Mouse (Mus musculus): ENCODE data around the gene Tbck. TPM values are rescaled to one million over a fixed set of nuclear protein-coding genes. Genes with fewer than 3 reads are reported as not detected.
A peak's percentile ranks its signal among the peaks of the same experiment; 100 is the strongest.

Gene Tbck
- polyA plus RNA-seq, 1 experiment from 2014 or later, result 14.5 TPM

GRCm38 (mm10) chr3:132876933-132877676 lies 193.2 kb downstream of the Tbck start:
- 51% methylated on average over 10 of the region's 10 CpGs for WGBS

GRCm38 (mm10) chr3:132880361-132880760 lies 196.4 kb downstream of the Tbck start:
- Histone ChIP-seq H3K27ac (ENCODE audit: low read length) (no peak overlapping the region), H3K4me3 (ENCODE audit: low read length) (no peak overlapping the region), H3K4me2 (ENCODE audit: low read depth, low read length) (no peak overlapping the region), H3K27me3 (ENCODE audit: control insufficient read depth, insufficient read depth, low read length) (no peaks in the 10 kb centered on the region), H3K36me3 (ENCODE audit: control insufficient read depth, insufficient read depth) (no peaks in the 10 kb centered on the region), H3K9me3 (replicated peaks; ENCODE audit: control insufficient read depth, low read length) (no peaks in the 10 kb centered on the region), H3K4me1 (ENCODE audit: control insufficient read depth, insufficient read depth, low read length) (peaks cover 10% of the 10 kb centered on the region), H3K9ac (ENCODE audit: low read length) (no peak overlapping the region)
- no peak for ATAC-seq (replicated peaks; ENCODE audit: extremely low read depth, insufficient read depth, low FRiP score)
- WGBS, result 75% methylated on average over 3 of the region's 3 CpGs

More at GRCm38 (mm10) chr3:132876933-132877676, 193.2 kb downstream of the Tbck start:
- no peaks in the 10 kb centered on the region for H3K36me3 ChIP-seq (ENCODE audit: control insufficient read depth, insufficient read depth)
- H3K27me3 ChIP-seq (ENCODE audit: control insufficient read depth, insufficient read depth, low read length), result no peaks in the 10 kb centered on the region
- no peak overlapping the region for H3K27ac ChIP-seq (ENCODE audit: low read length)
- ATAC-seq (replicated peaks; ENCODE audit: extremely low read depth, insufficient read depth, low FRiP score), result no peak
- no peak overlapping the region for H3K4me2 ChIP-seq (ENCODE audit: low read depth, low read length)
- peaks cover 10% of the 10 kb centered on the region for H3K4me1 ChIP-seq (ENCODE audit: control insufficient read depth, insufficient read depth, low read length)
- H3K9ac ChIP-seq (ENCODE audit: low read length), result peak overlapping the region; percentile 20; the same call in 1 of the 2 replicates
- H3K4me3 ChIP-seq (ENCODE audit: low read length), result no peak overlapping the region
- no peaks in the 10 kb centered on the region for H3K9me3 ChIP-seq (replicated peaks; ENCODE audit: control insufficient read depth, low read length)

- ATAC-seq (replicated peaks; ENCODE audit: extremely low read depth, insufficient read depth, low FRiP score), result no peak
- Histone ChIP-seq H3K9ac (ENCODE audit: low read length) (no peak overlapping the region), H3K4me1 (ENCODE audit: control insufficient read depth, insufficient read depth, low read length) (peaks cover 10% of the 10 kb centered on the region), H3K36me3 (ENCODE audit: control insufficient read depth, insufficient read depth) (no peaks in the 10 kb centered on the region), H3K4me3 (ENCODE audit: low read length) (no peak overlapping the region), H3K27ac (ENCODE audit: low read length) (no peak overlapping the region), H3K9me3 (replicated peaks; ENCODE audit: control insufficient read depth, low read length) (no peaks in the 10 kb centered on the region), H3K4me2 (ENCODE audit: low read depth, low read length) (no peak overlapping the region), H3K27me3 (ENCODE audit: control insufficient read depth, insufficient read depth, low read length) (no peaks in the 10 kb centered on the region)
- WGBS, result 66% methylated on average over 9 of the region's 9 CpGs
Measured at GRCm38 (mm10) chr3:132880826-132881225, 196.9 kb downstream of the Tbck start.

DNA sequence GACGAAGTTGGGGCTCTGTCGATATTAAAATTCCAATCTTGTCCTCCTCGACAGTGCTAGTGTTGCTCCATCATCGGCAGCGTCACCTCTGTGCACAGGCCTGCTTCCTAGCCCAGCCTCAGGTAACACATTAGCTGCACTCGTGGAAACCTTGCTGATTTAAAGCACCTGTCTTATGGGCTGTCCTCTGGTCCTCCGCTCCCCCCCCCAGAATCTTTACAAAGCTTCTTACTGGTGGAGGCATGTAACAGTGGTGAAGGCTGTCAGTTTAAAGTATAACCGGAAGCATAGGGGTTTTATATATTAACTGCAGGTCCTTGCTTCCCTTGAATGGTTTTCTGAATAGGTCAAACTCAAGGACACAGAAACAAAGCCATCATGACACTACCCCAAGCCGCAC lies 199.3 kb downstream of the Tbck start:
- Histone ChIP-seq H3K4me1 (ENCODE audit: control insufficient read depth, insufficient read depth, low read length) (no peaks in the 10 kb centered on the region), H3K9me3 (replicated peaks; ENCODE audit: control insufficient read depth, low read length) (no peaks in the 10 kb centered on the region), H3K4me2 (ENCODE audit: low read depth, low read length) (no peak overlapping the region), H3K27me3 (ENCODE audit: control insufficient read depth, insufficient read depth, low read length) (no peaks in the 10 kb centered on the region), H3K9ac (ENCODE audit: low read length) (no peak overlapping the region), H3K27ac (ENCODE audit: low read length) (no peak overlapping the region), H3K4me3 (ENCODE audit: low read length) (no peak overlapping the region), H3K36me3 (ENCODE audit: control insufficient read depth, insufficient read depth) (no peaks in the 10 kb centered on the region)
- WGBS, result 82% methylated on average over 9 of the region's 9 CpGs
- no peak for ATAC-seq (replicated peaks; ENCODE audit: extremely low read depth, insufficient read depth, low FRiP score)

DNA sequence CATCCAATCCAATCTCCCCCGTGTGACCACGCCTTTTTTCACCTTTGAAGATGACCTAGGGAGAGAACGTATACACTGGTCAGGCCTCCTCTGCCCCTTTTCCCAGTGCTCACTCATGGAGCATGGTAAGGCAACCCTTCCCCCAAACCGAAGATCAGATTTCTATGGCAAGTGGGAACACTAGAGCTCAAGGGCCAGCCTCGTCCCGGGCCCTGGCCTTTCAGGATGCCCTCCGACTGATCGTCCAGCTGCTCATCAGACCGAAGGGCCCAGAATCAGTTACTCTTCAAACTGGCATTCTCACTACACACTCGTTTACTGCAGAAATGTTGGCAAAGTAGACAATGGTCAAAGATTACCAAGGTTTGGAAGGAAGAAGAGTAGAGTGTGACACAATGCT lies 200.5 kb downstream of the Tbck start:
- H3K4me2 ChIP-seq (ENCODE audit: low read depth, low read length), result no peak overlapping the region
- H3K4me3 ChIP-seq (ENCODE audit: low read length), result no peak overlapping the region
- no peak for ATAC-seq (replicated peaks; ENCODE audit: extremely low read depth, insufficient read depth, low FRiP score)
- no peaks in the 10 kb centered on the region for H3K4me1 ChIP-seq (ENCODE audit: control insufficient read depth, insufficient read depth, low read length)
- H3K27ac ChIP-seq (ENCODE audit: low read length), result no peak overlapping the region
- H3K9ac ChIP-seq (ENCODE audit: low read length), result no peak overlapping the region
- H3K9me3 ChIP-seq (replicated peaks; ENCODE audit: control insufficient read depth, low read length), result no peaks in the 10 kb centered on the region
- no peaks in the 10 kb centered on the region for H3K36me3 ChIP-seq (ENCODE audit: control insufficient read depth, insufficient read depth)
- WGBS, result 78% methylated on average over 10 of the region's 10 CpGs
- no peaks in the 10 kb centered on the region for H3K27me3 ChIP-seq (ENCODE audit: control insufficient read depth, insufficient read depth, low read length)

GRCm38 (mm10) chr3:132886419-132887050 lies 202.6 kb downstream of the Tbck start:
- no peak for ATAC-seq (replicated peaks; ENCODE audit: extremely low read depth, insufficient read depth, low FRiP score)
- no peaks in the 10 kb centered on the region for H3K4me1 ChIP-seq (ENCODE audit: control insufficient read depth, insufficient read depth, low read length)
- no peaks in the 10 kb centered on the region for H3K27me3 ChIP-seq (ENCODE audit: control insufficient read depth, insufficient read depth, low read length)
- no peak overlapping the region for H3K4me3 ChIP-seq (ENCODE audit: low read length)
- no peaks in the 10 kb centered on the region for H3K9me3 ChIP-seq (replicated peaks; ENCODE audit: control insufficient read depth, low read length)
- no peaks in the 10 kb centered on the region for H3K36me3 ChIP-seq (ENCODE audit: control insufficient read depth, insufficient read depth)
- H3K9ac ChIP-seq (ENCODE audit: low read length), result no peak overlapping the region
- H3K4me2 ChIP-seq (ENCODE audit: low read depth, low read length), result no peak overlapping the region
- WGBS, result 54% methylated on average over 6 of the region's 6 CpGs
- no peak overlapping the region for H3K27ac ChIP-seq (ENCODE audit: low read length)

DNA sequence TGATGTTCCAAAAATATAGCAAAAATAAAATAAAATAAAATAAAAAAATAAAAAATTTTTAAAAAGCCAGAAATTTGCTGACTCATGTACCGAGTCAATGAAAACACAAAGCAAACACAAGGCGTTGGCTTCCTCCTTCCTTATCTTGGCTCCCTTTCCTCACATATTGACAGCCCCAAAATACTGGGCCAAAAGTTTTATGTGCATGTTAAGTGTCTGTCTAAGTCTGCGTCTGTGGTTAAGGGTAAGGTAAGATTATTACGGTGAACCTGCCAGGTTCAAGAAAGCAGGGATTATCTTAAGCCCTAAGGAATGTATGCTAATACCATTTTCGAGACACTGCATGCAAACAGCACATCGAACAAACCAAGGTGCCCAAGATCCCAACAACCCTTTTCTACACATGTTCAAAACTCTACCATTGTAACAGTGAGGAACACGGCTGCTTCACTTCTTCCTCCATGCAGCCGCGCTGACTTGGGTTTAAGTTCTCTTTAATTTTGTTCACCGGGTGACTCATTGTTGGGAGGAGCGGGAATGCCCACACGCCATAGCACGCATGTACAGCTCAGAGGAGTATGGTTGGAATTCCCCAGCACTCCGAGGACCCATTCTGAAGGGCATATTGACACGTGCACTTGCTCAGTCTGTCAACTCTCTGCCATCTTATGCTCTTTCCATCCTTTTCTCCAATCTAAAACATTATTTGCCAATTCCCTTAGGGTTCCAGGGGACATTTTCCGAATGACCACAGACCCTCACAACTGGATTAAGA lies 203.3 kb downstream of the Tbck start:
- Histone ChIP-seq H3K4me3 (ENCODE audit: low read length) (no peak overlapping the region), H3K27ac (ENCODE audit: low read length) (no peak overlapping the region), H3K9me3 (replicated peaks; ENCODE audit: control insufficient read depth, low read length) (no peaks in the 10 kb centered on the region), H3K4me1 (ENCODE audit: control insufficient read depth, insufficient read depth, low read length) (no peaks in the 10 kb centered on the region), H3K36me3 (ENCODE audit: control insufficient read depth, insufficient read depth) (no peaks in the 10 kb centered on the region), H3K4me2 (ENCODE audit: low read depth, low read length) (no peak overlapping the region), H3K9ac (ENCODE audit: low read length) (no peak overlapping the region), H3K27me3 (ENCODE audit: control insufficient read depth, insufficient read depth, low read length) (no peaks in the 10 kb centered on the region)
- 83% methylated on average over 16 of the region's 16 CpGs for WGBS
- ATAC-seq (replicated peaks; ENCODE audit: extremely low read depth, insufficient read depth, low FRiP score), result no peak
